Mouse (Mus musculus): ENCODE results near the gene Gm20388. TPM values are rescaled to one million over a fixed set of nuclear protein-coding genes. Genes with fewer than 3 reads are reported as not detected.

Gm20388 gene
- polyA plus RNA-seq, 1 experiment = 28.1 TPM

GRCm38 (mm10) chr8:122223976-122224649 lies 2313.5 kb downstream of the Gm20388 start:
- Histone ChIP-seq H3K27ac (ENCODE audit: insufficient read depth, low read length) (no peak overlapping the region), H3K9me3 (replicated peaks; ENCODE audit: control insufficient read depth, insufficient read depth, low read length, poor library complexity, severe bottlenecking) (no peaks in the 10 kb centered on the region), H3K36me3 (ENCODE audit: control insufficient read depth, insufficient read depth, low read length, poor library complexity, severe bottlenecking) (no peaks in the 10 kb centered on the region), H3K4me1 (ENCODE audit: control insufficient read depth, insufficient read depth, low read length) (peaks cover 2% of the 10 kb centered on the region), H3K9ac (ENCODE audit: low read depth, poor library complexity, severe bottlenecking) (no peak overlapping the region), H3K27me3 (ENCODE audit: control insufficient read depth, insufficient read depth, low read length, poor library complexity, severe bottlenecking) (no peaks in the 10 kb centered on the region), H3K4me3 (ENCODE audit: low read depth, low read length) (no peak overlapping the region)
- TF ChIP-seq EP300 (IDR thresholded peaks at IDR 0.05; ENCODE audit: insufficient read depth, low read depth, low read length) (no peak), POLR2A (IDR thresholded peaks at IDR 0.05; ENCODE audit: insufficient read depth, low read length) (no peak), CTCF (IDR thresholded peaks at IDR 0.05; ENCODE audit: low read depth, low read length) (no peak)

- H3K36me3 ChIP-seq (ENCODE audit: control insufficient read depth, insufficient read depth, low read length, poor library complexity, severe bottlenecking) = no peaks in the 10 kb centered on the region
- no peak overlapping the region for H3K4me3 ChIP-seq (ENCODE audit: low read depth, low read length)
- H3K27me3 ChIP-seq (ENCODE audit: control insufficient read depth, insufficient read depth, low read length, poor library complexity, severe bottlenecking) = no peaks in the 10 kb centered on the region
- H3K9ac ChIP-seq (ENCODE audit: low read depth, poor library complexity, severe bottlenecking) = no peak overlapping the region
- H3K27ac ChIP-seq (ENCODE audit: insufficient read depth, low read length) = no peak overlapping the region
- peaks cover 2% of the 10 kb centered on the region for H3K4me1 ChIP-seq (ENCODE audit: control insufficient read depth, insufficient read depth, low read length)
- TF ChIP-seq EP300 (IDR thresholded peaks at IDR 0.05; ENCODE audit: insufficient read depth, low read depth, low read length) (no peak), POLR2A (IDR thresholded peaks at IDR 0.05; ENCODE audit: insufficient read depth, low read length) (no peak)
- H3K9me3 ChIP-seq (replicated peaks; ENCODE audit: control insufficient read depth, insufficient read depth, low read length, poor library complexity, severe bottlenecking) = no peaks in the 10 kb centered on the region
These were observed 2314.0 kb downstream of the Gm20388 start for GRCm38 (mm10) chr8:122224650-122225022.

- H3K27me3 ChIP-seq (ENCODE audit: control insufficient read depth, insufficient read depth, low read length, poor library complexity, severe bottlenecking) = peaks cover 3% of the 10 kb centered on the region
- H3K9me3 ChIP-seq (replicated peaks; ENCODE audit: control insufficient read depth, insufficient read depth, low read length, poor library complexity, severe bottlenecking) = no peaks in the 10 kb centered on the region
- H3K27ac ChIP-seq (ENCODE audit: insufficient read depth, low read length) = no peak overlapping the region
- TF ChIP-seq CTCF (IDR thresholded peaks at IDR 0.05; ENCODE audit: low read depth, low read length) (no peak), EP300 (IDR thresholded peaks at IDR 0.05; ENCODE audit: insufficient read depth, low read depth, low read length) (no peak), POLR2A (IDR thresholded peaks at IDR 0.05; ENCODE audit: insufficient read depth, low read length) (no peak)
- H3K4me3 ChIP-seq (ENCODE audit: low read depth, low read length) = no peak overlapping the region
- H3K4me1 ChIP-seq (ENCODE audit: control insufficient read depth, insufficient read depth, low read length) = peaks cover 2% of the 10 kb centered on the region
- H3K9ac ChIP-seq (ENCODE audit: low read depth, poor library complexity, severe bottlenecking) = no peak overlapping the region
- H3K36me3 ChIP-seq (ENCODE audit: control insufficient read depth, insufficient read depth, low read length, poor library complexity, severe bottlenecking) = no peaks in the 10 kb centered on the region
These were observed 2314.8 kb downstream of the Gm20388 start for GRCm38 (mm10) chr8:122225446-122225845.

GRCm38 (mm10) chr8:122227345-122227744 lies 2316.7 kb downstream of the Gm20388 start:
- H3K27me3 ChIP-seq (ENCODE audit: control insufficient read depth, insufficient read depth, low read length, poor library complexity, severe bottlenecking) = peaks cover 5% of the 10 kb centered on the region
- H3K27ac ChIP-seq (ENCODE audit: insufficient read depth, low read length) = no peak overlapping the region
- H3K36me3 ChIP-seq (ENCODE audit: control insufficient read depth, insufficient read depth, low read length, poor library complexity, severe bottlenecking) = no peaks in the 10 kb centered on the region
- peaks cover 2% of the 10 kb centered on the region for H3K4me1 ChIP-seq (ENCODE audit: control insufficient read depth, insufficient read depth, low read length)
- TF ChIP-seq POLR2A (IDR thresholded peaks at IDR 0.05; ENCODE audit: insufficient read depth, low read length) = no peak
- no peak for TF ChIP-seq EP300 (IDR thresholded peaks at IDR 0.05; ENCODE audit: insufficient read depth, low read depth, low read length)
- TF ChIP-seq CTCF (IDR thresholded peaks at IDR 0.05; ENCODE audit: low read depth, low read length) = no peak
- no peak overlapping the region for H3K4me3 ChIP-seq (ENCODE audit: low read depth, low read length)
- no peaks in the 10 kb centered on the region for H3K9me3 ChIP-seq (replicated peaks; ENCODE audit: control insufficient read depth, insufficient read depth, low read length, poor library complexity, severe bottlenecking)
- H3K9ac ChIP-seq (ENCODE audit: low read depth, poor library complexity, severe bottlenecking) = no peak overlapping the region

GRCm38 (mm10) chr8:122228792-122229575 lies 2318.3 kb downstream of the Gm20388 start:
- no peak overlapping the region for H3K9ac ChIP-seq (ENCODE audit: low read depth, poor library complexity, severe bottlenecking)
- no peak overlapping the region for H3K4me3 ChIP-seq (ENCODE audit: low read depth, low read length)
- H3K27ac ChIP-seq (ENCODE audit: insufficient read depth, low read length) = no peak overlapping the region
- H3K36me3 ChIP-seq (ENCODE audit: control insufficient read depth, insufficient read depth, low read length, poor library complexity, severe bottlenecking) = no peaks in the 10 kb centered on the region
- H3K27me3 ChIP-seq (ENCODE audit: control insufficient read depth, insufficient read depth, low read length, poor library complexity, severe bottlenecking) = peaks cover 5% of the 10 kb centered on the region
- H3K4me1 ChIP-seq (ENCODE audit: control insufficient read depth, insufficient read depth, low read length) = peaks cover 2% of the 10 kb centered on the region
- no peaks in the 10 kb centered on the region for H3K9me3 ChIP-seq (replicated peaks; ENCODE audit: control insufficient read depth, insufficient read depth, low read length, poor library complexity, severe bottlenecking)
- TF ChIP-seq CTCF (IDR thresholded peaks at IDR 0.05; ENCODE audit: low read depth, low read length) = no peak
- no peak for TF ChIP-seq POLR2A (IDR thresholded peaks at IDR 0.05; ENCODE audit: insufficient read depth, low read length)
- peak; percentile 93 for TF ChIP-seq EP300 (IDR thresholded peaks at IDR 0.05; ENCODE audit: insufficient read depth, low read depth, low read length)

Data from ES-Bruce4 (cell line).